Mouse (Mus musculus): ENCODE results near the gene Ncf1.

The Ncf1 gene

GRCm38 (mm10) chr5:134209931-134210554, 19.4 kb downstream of the Ncf1 start:
- no peak for DNase-seq (ENCODE audit: low spot score)

- DNase-seq (ENCODE audit: low spot score): no peak
These were observed 22.7 kb downstream of the Ncf1 start for GRCm38 (mm10) chr5:134206721-134207120.

- no peak for DNase-seq (ENCODE audit: low spot score)
These were observed 35.8 kb downstream of the Ncf1 start for GRCm38 (mm10) chr5:134193664-134194063.

- DNase-seq (ENCODE audit: low spot score): no peak
These were observed 40.9 kb downstream of the Ncf1 start for GRCm38 (mm10) chr5:134188571-134188970.

GRCm38 (mm10) chr5:134186961-134187731, 42.3 kb downstream of the Ncf1 start:
- peak; percentile 77 for DNase-seq (ENCODE audit: low spot score)

- DNase-seq (ENCODE audit: low spot score): no peak
These were observed 43.4 kb downstream of the Ncf1 start for GRCm38 (mm10) chr5:134186059-134186458.

- peak; percentile 100 for DNase-seq (ENCODE audit: low spot score)
These were observed 45.3 kb downstream of the Ncf1 start, which contains the start of gene Gtf2ird2 for GRCm38 (mm10) chr5:134183880-134184808. Gene Gtf2ird2 (plus strand): TSS chr5:134184019.

- no peak for DNase-seq (ENCODE audit: low spot score)
These were observed 46.3 kb downstream of the Ncf1 start for GRCm38 (mm10) chr5:134183162-134183561.

- no peak for DNase-seq (ENCODE audit: low spot score)
These were observed 46.7 kb downstream of the Ncf1 start for GRCm38 (mm10) chr5:134182735-134183134.

- DNase-seq (ENCODE audit: low spot score): no peak
These were observed 47.3 kb downstream of the Ncf1 start for GRCm38 (mm10) chr5:134182172-134182571.

- peak; percentile 87 for DNase-seq (ENCODE audit: low spot score)
These were observed 49.6 kb downstream of the Ncf1 start for GRCm38 (mm10) chr5:134179871-134180270.

GRCm38 (mm10) chr5:134178536-134178935, 50.9 kb downstream of the Ncf1 start:
- DNase-seq (ENCODE audit: low spot score): no peak

GRCm38 (mm10) chr5:134176169-134176881, 53.1 kb downstream of the Ncf1 start, which contains the start of gene Rcc1l:
Gene Rcc1l (minus strand): TSS chr5:134176774.
- peak; percentile 86 for DNase-seq (ENCODE audit: low spot score)

- no peak for DNase-seq (ENCODE audit: low spot score)
These were observed 53.7 kb downstream of the Ncf1 start for GRCm38 (mm10) chr5:134175696-134176095.

- peak; percentile 72 for DNase-seq (ENCODE audit: low spot score)
These were observed 56.2 kb downstream of the Ncf1 start for GRCm38 (mm10) chr5:134173206-134173605.

GRCm38 (mm10) chr5:134170167-134170566, 59.3 kb downstream of the Ncf1 start:
- no peak for DNase-seq (ENCODE audit: low spot score)

All from testis, postnatal 10 days (tissue).